Mouse (Mus musculus): ENCODE measurements around the gene Asic4. TPM values are rescaled to one million over a fixed set of nuclear protein-coding genes. Genes with fewer than 3 reads are reported as not detected.
A peak's percentile ranks its signal among the peaks of the same experiment; 100 is the strongest.

The Asic4 gene
- total RNA-seq, 2 experiments from 2014 or later: not detected

DNA sequence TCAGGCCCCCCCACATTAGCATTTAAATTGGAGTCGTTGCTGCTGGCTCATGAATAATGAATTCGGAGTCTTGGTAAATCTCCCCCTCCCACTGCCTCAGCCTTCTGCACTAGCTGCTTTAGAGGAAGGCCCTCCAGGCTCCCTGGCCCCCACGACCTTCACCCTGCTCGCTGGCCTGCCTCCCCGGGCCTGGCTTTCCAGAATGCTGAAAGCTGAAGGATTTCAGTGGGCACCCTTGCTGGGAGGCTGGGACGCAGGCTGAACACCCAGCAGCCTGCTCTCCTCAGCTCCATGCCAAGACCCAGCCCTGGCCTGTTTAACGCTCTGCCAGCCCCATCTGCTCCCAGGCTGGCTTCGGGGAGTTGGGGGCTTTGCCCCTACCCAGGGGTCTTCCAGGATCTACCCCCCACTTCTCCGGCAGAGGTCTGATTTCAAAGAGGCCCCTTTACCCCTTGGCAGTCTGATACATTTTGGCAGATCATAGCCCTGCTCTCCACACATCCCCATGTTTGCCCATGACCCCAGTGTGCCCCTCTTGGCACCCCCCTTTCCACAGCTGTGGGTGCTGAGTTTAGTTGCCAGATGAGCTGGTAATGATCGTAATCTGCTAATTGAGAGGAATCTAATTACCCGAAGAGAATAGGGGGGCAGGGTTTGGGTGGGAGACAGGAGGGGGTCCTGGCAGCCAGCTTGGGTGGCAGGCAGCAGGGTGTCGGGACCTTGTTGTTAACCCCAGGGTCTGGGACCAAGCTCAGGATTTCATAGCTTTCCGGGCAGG, 6.8 kb upstream of the Asic4 start:
- DNase-seq: no peak

GRCm38 (mm10) chr1:75444208-75444607, 6.0 kb upstream of the Asic4 start:
- DNase-seq: no peak

DNA sequence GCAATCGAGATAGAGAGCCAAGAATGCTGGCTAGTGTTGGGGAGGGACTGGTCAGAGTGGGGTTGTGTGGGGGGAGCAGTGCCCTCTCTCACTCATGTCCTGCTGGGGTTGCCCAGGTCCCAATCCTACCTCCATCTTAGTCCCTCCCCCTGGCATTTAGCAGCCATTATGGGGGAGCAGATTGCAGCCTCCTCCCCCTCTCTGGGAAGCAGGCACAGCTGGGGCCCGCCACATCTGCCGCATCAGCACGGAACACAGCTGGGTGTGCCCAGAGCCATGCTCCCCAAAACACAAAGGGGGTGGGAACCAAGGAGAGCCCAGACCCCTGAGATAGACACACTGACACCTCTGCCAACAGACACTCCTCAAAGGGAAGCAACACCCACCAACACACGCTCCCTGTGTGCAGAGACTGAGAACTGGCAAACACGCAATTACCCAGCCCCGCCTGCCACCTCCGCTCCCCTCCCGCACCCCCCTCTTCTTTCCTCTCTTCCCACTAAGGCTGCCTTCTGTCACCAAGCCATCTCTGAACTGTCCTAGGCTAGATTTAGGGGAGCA, 5.0 kb upstream of the Asic4 start:
- DNase-seq: no peak

DNA sequence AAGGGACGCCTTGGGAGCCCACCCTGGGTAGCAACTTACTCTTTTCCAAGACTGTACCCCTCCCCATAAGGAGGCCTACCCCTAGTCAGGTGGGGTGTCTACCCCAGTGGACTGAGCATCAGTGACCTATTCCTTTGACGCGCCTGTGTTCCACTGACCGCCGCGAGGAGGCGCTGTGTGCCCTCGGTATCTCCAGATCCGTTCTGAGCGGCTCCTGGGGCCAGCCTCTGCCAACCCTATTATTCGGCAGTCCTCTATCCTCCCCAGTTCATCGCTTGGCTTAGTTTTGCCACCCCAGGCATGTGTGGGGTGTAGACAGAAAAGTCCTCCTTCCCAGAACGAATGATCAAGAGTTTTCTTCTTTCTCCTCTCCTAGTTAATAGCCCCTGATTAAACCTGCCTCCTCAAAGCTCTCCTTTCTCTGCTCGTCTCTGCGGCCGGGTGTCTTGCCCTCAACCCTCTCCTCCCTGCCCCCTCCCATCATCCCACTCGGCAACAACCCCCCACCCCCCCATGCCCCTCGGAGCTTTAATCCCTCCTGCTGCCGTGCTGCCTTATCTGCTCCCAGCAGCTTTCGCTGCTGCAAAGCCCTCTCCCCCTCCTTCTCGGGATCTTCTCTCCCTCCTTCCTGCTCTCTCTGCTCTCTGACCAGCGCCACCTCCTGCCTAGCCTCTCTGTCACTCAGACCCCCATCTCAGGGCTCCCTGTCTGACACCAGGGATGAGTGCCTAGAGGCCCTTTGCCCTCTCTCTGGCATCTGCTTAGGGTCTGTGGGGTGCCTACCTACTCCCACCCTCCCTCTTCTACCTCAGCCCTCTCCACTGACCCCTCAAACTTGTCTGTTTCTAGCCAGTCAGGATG, 4.3 kb upstream of the Asic4 start:
- peak; percentile 86 for DNase-seq

- no peak for DNase-seq
These were observed 3.6 kb upstream of the Asic4 start for GRCm38 (mm10) chr1:75446656-75447055.

DNA sequence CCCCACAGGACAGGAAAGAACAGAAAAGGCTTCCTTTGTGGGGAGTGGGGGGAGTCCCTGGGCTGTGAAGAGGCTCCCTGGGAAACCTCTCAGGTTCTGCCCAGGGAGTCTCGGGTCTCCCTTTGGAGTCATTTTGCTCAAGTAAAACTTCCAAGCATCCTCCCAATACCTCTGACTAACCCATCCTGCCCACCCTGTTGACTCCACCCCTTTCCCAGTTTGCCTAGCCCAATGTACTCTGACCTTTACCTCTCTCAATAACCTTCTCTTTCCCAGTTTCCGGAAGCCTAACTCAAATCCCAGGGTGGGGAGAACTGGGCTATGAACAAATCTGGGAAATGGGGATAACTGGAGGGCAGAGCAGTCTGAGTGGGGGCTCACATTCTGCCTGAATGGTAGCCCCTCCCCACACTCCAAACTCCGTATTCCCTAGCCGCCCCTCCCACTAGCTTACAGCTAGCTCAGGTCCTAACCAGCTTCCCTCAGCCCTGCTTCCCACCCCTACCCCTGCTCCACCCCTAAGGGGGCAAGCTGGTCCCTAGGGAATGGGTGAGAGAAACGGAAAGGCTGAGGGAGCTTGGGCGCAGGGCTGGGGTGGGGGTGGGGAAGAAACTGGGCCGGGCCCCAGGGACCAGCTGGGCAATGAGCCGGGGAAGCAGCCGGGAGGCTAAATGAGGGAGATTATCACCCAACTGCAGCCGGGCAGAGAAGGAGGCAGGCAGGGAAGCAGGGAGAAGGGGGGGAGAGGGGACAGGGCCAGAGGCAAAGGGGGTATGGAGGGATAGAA, 2.8 kb upstream of the Asic4 start:
- DNase-seq: no peak

DNA sequence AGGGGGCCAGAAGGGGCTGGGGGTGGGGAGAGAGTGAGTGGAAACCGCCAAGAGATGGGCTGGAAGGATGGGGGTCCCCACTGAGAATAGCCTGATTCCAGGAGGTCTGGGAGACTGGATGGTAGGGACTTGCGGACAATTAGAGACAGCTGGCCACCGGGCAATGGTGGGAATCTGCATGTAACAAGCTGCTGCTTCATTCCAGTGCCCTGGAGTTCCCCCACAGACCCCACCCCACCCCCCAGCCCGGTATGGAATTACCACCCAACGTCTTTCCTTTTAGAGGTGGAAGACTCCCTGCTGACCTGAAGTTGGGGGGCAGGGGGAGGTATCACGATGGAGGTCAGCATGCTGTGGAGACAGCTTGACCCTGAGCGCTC, 2.2 kb upstream of the Asic4 start:
- no peak for DNase-seq

DNA sequence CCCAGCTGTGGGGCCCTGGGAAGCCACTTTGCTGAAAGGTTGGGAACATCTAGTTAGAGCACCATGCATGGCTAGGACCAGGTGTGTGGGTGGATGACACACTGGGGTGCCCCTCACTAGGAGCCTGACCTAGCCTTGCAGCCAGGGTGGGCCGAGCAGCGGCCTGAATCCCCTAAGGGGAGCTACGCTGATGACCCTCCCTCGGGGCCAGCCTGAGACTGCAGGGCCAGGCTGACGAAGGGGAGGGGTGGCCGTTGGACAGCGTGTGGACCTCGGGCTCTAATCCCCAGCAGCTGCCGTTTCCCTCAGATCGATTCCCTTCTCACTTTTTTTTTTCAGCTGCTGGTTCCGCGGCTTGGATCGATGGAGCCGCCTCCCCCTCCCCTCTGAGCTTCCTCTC, 1.3 kb upstream of the Asic4 start:
- DNase-seq: no peak

DNA sequence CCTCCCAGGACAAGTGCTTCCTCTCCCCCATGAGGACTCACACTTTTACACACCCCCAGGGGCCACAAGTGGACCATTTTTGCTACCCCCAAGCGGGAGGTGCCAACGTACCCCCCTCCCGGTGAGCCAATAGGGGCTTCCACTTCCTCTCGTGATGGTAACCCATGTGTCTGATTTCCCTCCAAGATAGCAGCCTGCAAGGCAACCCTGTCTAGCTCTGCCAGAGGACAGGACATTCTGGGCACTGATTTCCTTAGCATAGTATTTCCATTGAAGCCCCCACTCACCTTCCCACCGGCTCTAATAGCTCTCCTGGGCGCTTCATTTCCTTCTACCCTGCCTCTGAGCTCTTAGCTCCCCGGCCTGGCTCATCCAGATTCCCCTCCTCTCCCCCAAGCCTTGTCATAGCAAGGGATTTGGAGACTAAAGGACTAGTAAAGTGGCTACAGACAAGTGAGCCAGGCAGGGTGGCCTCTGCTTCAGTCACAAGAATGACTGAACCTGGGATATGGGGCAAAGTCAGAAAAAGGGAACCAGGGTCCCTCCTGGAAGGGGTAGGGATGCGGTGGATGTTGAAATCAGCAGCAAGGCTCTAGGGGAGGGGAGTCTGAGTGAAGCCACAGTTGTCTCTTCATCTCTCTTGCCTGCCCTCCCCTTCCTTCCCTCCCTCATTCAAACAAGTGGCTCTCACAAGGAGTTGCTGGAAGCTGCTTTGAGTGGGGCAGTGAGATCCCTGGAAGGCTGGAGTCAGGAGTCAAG, 680 bp upstream of the Asic4 start:
- DNase-seq: no peak

GRCm38 (mm10) chr1:75451900-75452299, 1.7 kb downstream of the Asic4 start:
- no peak for DNase-seq

GRCm38 (mm10) chr1:75455433-75455832, 5.2 kb downstream of the Asic4 start:
- no peak for DNase-seq

GRCm38 (mm10) chr1:75455948-75456347, 5.7 kb downstream of the Asic4 start:
- no peak for DNase-seq

- DNase-seq: no peak
These were observed 6.7 kb downstream of the Asic4 start for GRCm38 (mm10) chr1:75456746-75457564.

- no peak for DNase-seq
These were observed 7.4 kb downstream of the Asic4 start for GRCm38 (mm10) chr1:75457710-75458024.

DNA sequence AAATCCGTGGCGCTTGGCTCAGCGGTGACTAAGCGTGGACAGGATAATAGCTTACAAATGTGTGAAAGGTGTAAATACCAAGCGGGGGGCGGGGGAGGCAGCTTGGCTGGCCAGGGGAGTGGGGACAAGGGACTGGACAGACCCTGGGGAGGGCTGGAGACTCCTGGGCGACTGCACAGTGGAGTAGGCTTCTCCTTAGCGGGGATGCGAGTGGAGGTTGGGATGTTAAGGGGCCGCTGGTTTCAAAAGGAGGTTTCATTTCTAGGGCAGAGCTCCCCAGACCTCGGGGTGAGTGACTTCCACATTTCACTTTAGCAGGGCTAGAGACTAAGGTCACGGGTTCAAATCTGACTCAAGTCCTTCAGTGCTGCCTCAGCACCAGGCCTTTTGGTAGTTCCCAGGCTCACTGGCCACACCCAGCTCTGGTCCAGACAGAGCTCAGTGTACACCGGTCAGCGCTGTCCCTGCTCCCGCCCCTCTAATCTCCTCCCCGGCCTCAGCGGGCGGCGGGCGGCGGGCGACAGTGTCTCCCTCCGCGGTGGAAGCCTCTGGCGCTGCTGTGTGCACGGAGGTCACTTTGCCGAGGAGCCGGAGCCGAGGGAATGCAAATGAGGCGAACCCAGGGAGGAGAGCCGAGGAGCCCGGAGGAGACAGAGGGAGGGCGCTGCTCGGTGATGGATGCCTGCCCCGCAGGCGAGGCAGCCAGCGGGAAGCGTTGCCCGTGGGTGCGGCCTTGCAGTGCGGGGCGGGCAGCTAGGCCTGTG, 8.0 kb downstream of the Asic4 start:
- DNase-seq: no peak

GRCm38 (mm10) chr1:75458789-75459684, 8.8 kb downstream of the Asic4 start:
- DNase-seq: no peak

DNA sequence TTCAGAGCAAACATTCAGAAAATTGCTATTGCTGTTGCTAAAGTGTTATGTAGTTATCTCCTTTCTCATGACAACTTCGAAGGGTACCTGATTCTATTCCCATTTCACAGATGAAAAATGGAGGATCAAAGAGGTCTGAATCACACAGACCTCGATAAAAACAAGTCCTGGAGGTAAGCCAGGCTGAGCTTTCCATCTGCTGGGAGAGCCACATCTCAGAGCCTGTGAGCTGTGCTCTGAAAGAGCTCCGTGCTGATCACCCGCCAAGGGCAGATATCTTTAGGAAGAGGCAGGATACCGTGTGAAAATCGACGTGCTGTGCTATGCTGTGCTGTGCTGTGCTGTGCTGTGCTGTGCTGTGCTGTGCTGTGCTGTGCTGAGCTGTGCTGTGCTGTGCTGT, 10.1 kb downstream of the Asic4 start:
- no peak for DNase-seq

- no peak for DNase-seq
These were observed 12.4 kb downstream of the Asic4 start for GRCm38 (mm10) chr1:75462636-75463035.

- DNase-seq: no peak
These were observed 13.5 kb downstream of the Asic4 start for GRCm38 (mm10) chr1:75463652-75464204.
